Comparison of ENCODE assay signal across 17 mouse cellular contexts in genomic region chr1:84443640-84444039, GRCm38 (mm10).
DNase-seq lines count a peak whose midpoint lies in the region; ATAC-seq lines count a peak whose summit lies in the region.
"Had no signal": no experiment of that assay in that cellular context is flagged by ENCODE, and none has a peak within 500 bp of the region (broad histone marks: within the 10 kb centered on the region; RNA-seq: fewer than 3 reads in every experiment).

No protein-coding gene starts in this region.

- H3K27ac ChIP-seq in midbrain, embryonic 15.5 days, result peak overlapping the region; percentile 0; the same call in 1 of the 2 replicates
- no peak overlapping the region for H3K27ac ChIP-seq in midbrain, embryonic 10.5 days (replicated peaks)
- H3K27ac ChIP-seq: left cerebral cortex, adult 2 months had no signal

- no peaks in the 10 kb centered on the region for H3K4me1 ChIP-seq in midbrain, embryonic 15.5 days
- no peaks in the 10 kb centered on the region for H3K4me1 ChIP-seq in midbrain, embryonic 10.5 days

- no peaks in the 10 kb centered on the region for H3K9me3 ChIP-seq in midbrain, embryonic 15.5 days
- no peaks in the 10 kb centered on the region for H3K9me3 ChIP-seq in midbrain, embryonic 10.5 days (replicated peaks)

- H3K36me3 ChIP-seq in midbrain, embryonic 15.5 days (replicated peaks), result no peaks in the 10 kb centered on the region; the same call in 1 of the 2 replicates
- no peaks in the 10 kb centered on the region for H3K36me3 ChIP-seq in midbrain, embryonic 10.5 days

- H3K4me2 ChIP-seq in midbrain, embryonic 15.5 days, result no peak overlapping the region
- H3K4me2 ChIP-seq: liver, embryonic 11.5 days had no signal

- peak; percentile 92 for ATAC-seq in frontal cortex, adult (ENCODE audit: low TSS enrichment)
- ATAC-seq in midbrain, embryonic 15.5 days (replicated peaks), result no peak
- ATAC-seq in erythroblast, adult 5-6 weeks (replicated peaks; ENCODE audit: low FRiP score, poor library complexity, severe bottlenecking), result no peak
- ATAC-seq: intestine, postnatal 0 days; lung, postnatal 0 days had no signal

- DNase-seq in frontal cortex, postnatal 25 days (ENCODE audit: low spot score in 2 of 2), result no peak
- no peak for DNase-seq in midbrain, embryonic 10.5 days (ENCODE audit: low spot score)
- DNase-seq in left cerebral cortex, adult 9 months (ENCODE audit: low spot score in 2 of 2), result peak; percentile 51 to 59
- DNase-seq in right cerebral cortex, postnatal 36 days (ENCODE audit: low spot score in 2 of 2), result peak; percentile 37 to 55
- DNase-seq in adrenal gland, postnatal 4 days (ENCODE audit: low spot score in 2 of 2), result no peak
- DNase-seq: adrenal gland, postnatal 36 days; B cell, adult 2 months; cerebellum, adult 2 months; heart, postnatal 10 days; kidney, postnatal 25 days had no signal

- no peak overlapping the region for H3K4me3 ChIP-seq in midbrain, embryonic 15.5 days
- no peak overlapping the region for H3K4me3 ChIP-seq in midbrain, embryonic 10.5 days
- H3K4me3 ChIP-seq: left cerebral cortex, adult 2 months had no signal

- H3K27me3 ChIP-seq in midbrain, embryonic 15.5 days (replicated peaks), result no peaks in the 10 kb centered on the region
- H3K27me3 ChIP-seq in midbrain, embryonic 10.5 days (ENCODE audit: low read depth, poor library complexity, severe bottlenecking), result no peaks in the 10 kb centered on the region

- 55% methylated on average over 3 of the region's 3 CpGs for WGBS in midbrain, embryonic 15.5 days
- WGBS in midbrain, embryonic 10.5 days, result 81% methylated on average over 3 of the region's 3 CpGs

- no peak overlapping the region for H3K9ac ChIP-seq in midbrain, embryonic 15.5 days

Comparison
In these comparisons a context has a peak if more than half of its experiments do, and no peak if none do; other contexts are left out.
1. DNase-seq: peak in left cerebral cortex, adult 9 months (2 of 2) and right cerebral cortex, postnatal 36 days (2 of 2); none in frontal cortex, postnatal 25 days (0 of 2), midbrain, embryonic 10.5 days (single experiment) and adrenal gland, postnatal 4 days (0 of 2).